Mouse (Mus musculus) liver, embryonic 14.5 days (tissue): ENCODE results near the gene Rps21. TPM values are rescaled to one million over a fixed set of nuclear protein-coding genes. Genes with fewer than 3 reads are reported as not detected.

ENCODE experiments used
- ATAC-seq: fragments of 200-750 bp; cut with Nextera tagmentation; 2 replicates; pipeline ENCODE4 v1.8.0; 2017; ENCODE audit warnings: moderate number of reproducible peaks, mild to moderate bottlenecking, moderate library complexity; ENCODE audit not compliant: insufficient read depth
- DNase-seq, 3 experiments: peaks; one replicate each; pipeline ENCODE4 v3.0.0-alpha.2; 2012 to 2013; ENCODE audit warnings: low read depth in 3 of 3, low spot score in 3 of 3
- H3K27ac ChIP-seq: fragments of 300-500 bp; sonication (generic); 2 replicates; pipeline ENCODE4 v1.5.1; 2014; ENCODE audit warnings: moderate library complexity, mild to moderate bottlenecking, control low read depth, inconsistent platforms
- H3K27me3 ChIP-seq: fragments of 300-500 bp; sonication (generic); 2 replicates; pipeline ENCODE4 v1.6.1; 2014; ENCODE audit warnings: mild to moderate bottlenecking, low read length, moderate library complexity; ENCODE audit not compliant: control insufficient read depth, insufficient read depth
- H3K36me3 ChIP-seq: fragments of 300-500 bp; sonication (generic); replicated peaks from 2 replicates; pipeline ENCODE4 v1.6.1; 2014; ENCODE audit warnings: low read depth; ENCODE audit not compliant: control insufficient read depth, insufficient read depth
- H3K4me1 ChIP-seq, 2 experiments: fragments of 200-500 bp in 1 of 2; fragments of 300-500 bp in 1 of 2; sonication (generic) in 1 of 2; replicated peaks; 2 replicates each; pipeline ENCODE4 v1.6.1; 2012 to 2014; ENCODE audit warnings: antibody characterized with exemption in 1 of 2, inconsistent platforms in 1 of 2, low read length in 1 of 2; ENCODE audit not compliant: control insufficient read depth in 2 of 2, insufficient read depth in 2 of 2
- H3K4me2 ChIP-seq: fragments of 300-500 bp; sonication (generic); 2 replicates; pipeline ENCODE4 v1.6.1; 2014; ENCODE audit warnings: low read depth, mild to moderate bottlenecking, control low read depth, moderate library complexity
- H3K4me3 ChIP-seq, 2 experiments: fragments of 200-500 bp in 1 of 2; fragments of 300-500 bp in 1 of 2; sonication (generic) in 1 of 2; 2 replicates each; pipeline ENCODE4 v1.5.1; 2012 to 2014; ENCODE audit warnings: low read depth in 2 of 2, low read length in 2 of 2, mild to moderate bottlenecking in 2 of 2, control low read depth in 1 of 2, inconsistent platforms in 1 of 2, moderate library complexity in 1 of 2; ENCODE audit not compliant: insufficient read depth in 1 of 2
- H3K9ac ChIP-seq: fragments of 300-500 bp; sonication (generic); replicated peaks from 2 replicates; pipeline ENCODE4 v1.6.1; 2014; ENCODE audit warnings: mild to moderate bottlenecking, control low read depth, moderate library complexity
- H3K9me3 ChIP-seq: fragments of 300-500 bp; sonication (generic); 2 replicates; pipeline ENCODE4 v1.6.1; 2016; ENCODE audit warnings: low read length, mixed read lengths; ENCODE audit not compliant: control insufficient read depth
- CTCF ChIP-seq: IDR thresholded peaks from 2 replicates; pipeline ENCODE4 v1.5.1; 2016; ENCODE audit warnings: antibody characterized with exemption, low read depth, control low read depth
- EP300 ChIP-seq: IDR thresholded peaks from 2 replicates; pipeline ENCODE4 v1.6.1; 2016; ENCODE audit warnings: antibody characterized with exemption, low read depth
- WGBS: fragments of 180-500 bp; shearing (Covaris S2); extraction: QIAGEN DNeasy Blood & Tissue Kit; methylation state at CpG from one replicate; pipeline ENCODE4 v1.1.7; 2014; ENCODE audit not compliant: insufficient replicate concordance; 5-methylcytosine and 5-hydroxymethylcytosine counted together
- polyA plus RNA-seq, 2 experiments: library from polyadenylated mRNA; depleted of rRNA in 1 of 2; stranded (reverse) in 1 of 2; unstranded in 1 of 2; fragments of >200 nt; fragmentation: Nextera tagmentation in 1 of 2; extraction: Ambion mirVana in 1 of 2; gene quantifications; 2 replicates each; pipeline versions ENCODE4 v1.2.1 to v1.2.3; 2012 to 2014

Rps21 gene
- polyA plus RNA-seq, 2 experiments: 539 to 1,840 TPM

GRCm38 (mm10) chr2:180251838-180252237 lies 5.3 kb upstream of the Rps21 start:
- DNase-seq (no peak), ATAC-seq (0 out of 2 replicates have a peak, but pooled peaks have one; percentile 5)
- no peak overlapping the region for H3K27ac ChIP-seq
- no peaks in the 10 kb centered on the region for H3K9me3 ChIP-seq
- no peak overlapping the region for H3K9ac ChIP-seq
- H3K4me2 ChIP-seq: no peak overlapping the region
- H3K36me3 ChIP-seq: no peaks in the 10 kb centered on the region
- H3K4me1 ChIP-seq: peaks cover 0 to 15% of the 10 kb centered on the region in 2 experiments; a peak in 3 of 4 replicates
- TF ChIP-seq CTCF (no peak), EP300 (no peak)
- H3K4me3 ChIP-seq: no peak overlapping the region
- 61% methylated on average over 3 of the region's 3 CpGs for WGBS
- no peaks in the 10 kb centered on the region for H3K27me3 ChIP-seq

DNA sequence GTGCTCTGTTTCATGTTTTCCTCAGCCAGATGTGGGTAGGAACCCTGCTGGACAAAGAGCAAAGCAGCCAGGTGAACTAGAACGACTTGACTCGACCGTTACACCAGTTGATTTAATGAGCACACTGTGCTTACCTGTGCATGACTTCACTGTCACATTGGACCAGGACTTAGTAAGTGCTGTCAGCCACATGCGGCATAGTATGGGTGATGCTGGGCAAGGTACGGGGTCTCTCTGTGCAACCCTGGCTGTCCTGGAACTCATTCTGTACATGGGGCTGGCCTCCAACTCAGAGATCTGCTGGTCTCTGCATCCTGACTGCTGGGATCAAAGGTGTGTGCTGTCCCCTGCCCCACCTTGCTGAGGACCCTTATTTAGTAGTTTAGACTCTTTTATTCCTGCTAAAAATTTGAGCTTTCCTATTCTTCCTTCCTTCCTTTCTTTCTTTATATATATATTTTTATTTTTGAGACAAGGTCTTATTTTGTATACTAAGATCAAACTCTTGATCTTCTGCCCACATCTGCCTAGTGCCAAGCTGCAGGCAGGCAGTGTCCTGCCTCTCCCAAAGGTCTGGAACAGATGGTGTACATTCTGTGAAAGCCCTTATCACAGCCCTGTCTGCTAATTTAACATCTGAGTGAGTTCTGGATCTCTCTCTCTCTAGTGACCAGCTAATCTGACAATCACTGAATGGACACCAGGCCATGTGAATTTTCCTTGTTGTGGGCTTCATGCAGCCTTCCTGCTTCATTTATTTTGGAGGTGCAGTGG lies 2.6 kb upstream of the Rps21 start:
- Histone ChIP-seq H3K27me3 (no peaks in the 10 kb centered on the region), H3K4me3 (no peak overlapping the region), H3K36me3 (peaks cover 15% of the 10 kb centered on the region), H3K4me2 (no peak overlapping the region), H3K27ac (no peak overlapping the region), H3K9ac (no peak overlapping the region), H3K4me1 (peaks cover 0 to 9% of the 10 kb centered on the region in 2 experiments; a peak in 3 of 4 replicates), H3K9me3 (no peaks in the 10 kb centered on the region)
- 80% methylated on average over 5 of the region's 5 CpGs for WGBS
- no peak for DNase-seq
- no peak for TF ChIP-seq CTCF
- TF ChIP-seq EP300: no peak
- no peak for ATAC-seq

DNA sequence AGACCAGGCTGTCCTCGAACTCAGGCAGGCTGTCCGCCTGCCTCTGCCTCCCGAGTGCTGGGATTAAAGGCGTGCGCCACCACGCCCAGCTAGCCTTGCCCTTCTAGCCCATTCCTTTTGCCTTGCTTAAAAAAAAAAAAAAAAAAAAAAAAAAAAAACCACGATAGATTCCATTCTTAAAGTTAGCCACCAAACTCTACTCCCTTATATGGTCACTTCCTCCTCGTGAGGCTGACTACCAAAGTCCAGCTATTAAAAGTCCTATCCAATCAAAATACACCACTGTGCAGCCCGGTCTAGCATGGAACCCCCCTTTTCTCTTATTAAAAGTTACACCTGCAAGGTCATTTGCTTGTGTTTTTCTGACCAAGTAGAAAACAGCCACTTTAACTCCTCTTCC lies 1.5 kb upstream of the Rps21 start:
- no peak overlapping the region for H3K4me3 ChIP-seq
- TF ChIP-seq CTCF (no peak), EP300 (no peak)
- no peaks in the 10 kb centered on the region for H3K27me3 ChIP-seq
- H3K9ac ChIP-seq: no peak overlapping the region
- DNase-seq (no peak), ATAC-seq (no peak)
- peaks cover 15% of the 10 kb centered on the region for H3K36me3 ChIP-seq
- H3K9me3 ChIP-seq: no peaks in the 10 kb centered on the region
- WGBS: 60% methylated on average over 9 of the region's 9 CpGs
- H3K4me1 ChIP-seq: peaks cover 0 to 8% of the 10 kb centered on the region in 2 experiments; a peak in 3 of 4 replicates
- peak overlapping the region; percentile 78 for H3K4me2 ChIP-seq
- H3K27ac ChIP-seq: no peak overlapping the region

- no peaks in the 10 kb centered on the region for H3K9me3 ChIP-seq
- ATAC-seq (peak; percentile 36), DNase-seq (no peak)
- H3K36me3 ChIP-seq: peaks cover 15% of the 10 kb centered on the region
- peaks cover 0 to 8% of the 10 kb centered on the region in 2 experiments; a peak in 3 of 4 replicates for H3K4me1 ChIP-seq
- WGBS: 15% methylated on average over 26 of the region's 26 CpGs
- no peaks in the 10 kb centered on the region for H3K27me3 ChIP-seq
- peak overlapping the region; percentile 71 for H3K9ac ChIP-seq
- peak overlapping the region; percentile 78 for H3K4me2 ChIP-seq
- no peak for TF ChIP-seq EP300
- no peak for TF ChIP-seq CTCF
- peak overlapping the region; percentile 57 for H3K27ac ChIP-seq
- H3K4me3 ChIP-seq: peak overlapping the region; percentile 55 to 94
Measured at GRCm38 (mm10) chr2:180256296-180257000, 729 bp upstream of the Rps21 start.
